Mouse (Mus musculus) lung, postnatal 25 days (tissue): ENCODE data around the gene Pja2.
"Not testable (repeated sequence)": the region's sequence is repeated elsewhere in the genome, so short reads cannot be mapped to it uniquely, and the experiment has no call there.

Experiments
- DNase-seq: peaks from one replicate; pipeline ENCODE4 v3.0.0; 2022; ENCODE audit warnings: low spot score

The Pja2 gene

DNA sequence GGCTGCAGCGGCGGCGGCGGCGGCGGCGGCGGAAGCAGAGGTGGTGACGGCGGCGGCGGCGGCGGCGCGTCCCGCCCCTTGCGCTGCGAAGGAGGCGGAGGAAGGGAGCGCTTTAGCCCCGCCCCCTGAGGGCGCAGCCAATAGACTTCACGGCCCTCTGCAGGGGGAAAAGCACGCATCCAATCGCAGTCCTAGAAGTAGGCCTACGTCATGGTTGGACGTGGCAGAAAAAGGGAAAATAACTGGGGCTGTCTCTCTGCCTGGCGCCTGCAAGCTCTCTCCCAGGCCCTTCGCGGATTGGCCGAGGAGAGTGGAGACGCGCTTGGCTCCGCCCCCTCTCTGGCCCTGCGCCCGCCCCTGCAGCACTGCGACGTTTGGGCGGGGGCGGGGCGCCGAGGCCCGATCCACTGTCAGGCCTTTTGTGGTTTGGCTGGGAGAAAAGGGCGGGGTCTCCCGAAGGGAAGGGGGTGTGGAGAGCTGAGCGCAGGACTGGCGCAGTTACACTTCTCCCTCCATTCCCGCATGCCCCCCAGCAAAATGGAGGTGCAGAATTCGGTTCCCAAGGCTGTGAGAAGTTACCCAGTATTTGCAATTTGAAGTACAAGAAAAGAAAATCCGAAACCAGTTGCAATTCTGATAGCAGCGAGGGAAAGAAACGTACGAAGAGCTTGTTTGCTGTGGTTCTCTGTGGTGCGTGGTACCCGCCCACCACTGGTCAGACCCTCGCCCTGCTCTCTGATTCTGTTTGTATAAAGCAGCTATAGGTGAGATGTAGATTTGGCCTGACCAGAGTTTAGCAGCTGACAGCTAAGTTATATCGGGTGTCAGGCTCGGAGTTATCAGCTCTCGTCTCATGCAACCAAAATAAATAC, at the start of gene Pja2:
TSS of gene Pja2 (minus strand) at position 19 of the 872 bp plus-strand sequence.
- peak; percentile 99 for DNase-seq

DNA sequence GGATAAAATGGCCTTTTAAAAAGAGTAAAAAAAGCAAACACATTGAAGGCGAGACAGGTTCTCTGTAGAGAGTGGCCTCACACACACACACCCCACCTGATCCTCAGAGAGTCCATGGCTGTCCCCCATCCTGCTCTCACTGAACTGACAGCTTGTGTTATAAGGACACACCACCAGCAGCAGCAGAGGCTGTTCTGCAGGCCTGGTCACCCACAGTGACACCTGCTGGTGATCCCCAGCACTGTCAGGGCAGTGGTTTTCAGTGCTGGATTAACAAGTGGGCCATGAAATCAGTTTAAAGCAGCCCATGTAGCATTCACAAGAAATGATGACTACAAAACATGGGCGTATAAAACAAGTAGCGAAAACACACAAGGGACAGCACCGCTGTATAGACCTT, 43.6 kb upstream of the Pja2 start:
- DNase-seq: peak; percentile 73

DNA sequence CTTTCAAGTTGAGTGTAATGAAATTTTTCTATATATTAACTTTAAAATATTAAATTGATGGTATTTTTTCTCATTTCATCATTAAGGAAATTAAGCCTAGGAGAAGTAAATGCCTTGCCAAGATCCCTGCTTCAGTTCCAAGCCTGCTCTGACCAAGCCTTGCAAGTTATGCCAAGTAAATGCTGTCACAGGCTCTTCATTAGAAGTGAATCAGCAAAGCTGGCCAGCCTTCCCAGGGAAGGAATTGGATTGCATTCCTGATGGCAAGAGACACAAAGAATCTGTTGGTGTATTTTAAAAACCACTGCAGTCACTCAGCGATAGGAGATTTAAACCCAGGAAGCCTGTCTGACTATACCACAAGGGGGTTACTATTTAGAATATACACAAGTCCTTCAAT, 32.0 kb upstream of the Pja2 start:
- peak; percentile 51 for DNase-seq

DNA sequence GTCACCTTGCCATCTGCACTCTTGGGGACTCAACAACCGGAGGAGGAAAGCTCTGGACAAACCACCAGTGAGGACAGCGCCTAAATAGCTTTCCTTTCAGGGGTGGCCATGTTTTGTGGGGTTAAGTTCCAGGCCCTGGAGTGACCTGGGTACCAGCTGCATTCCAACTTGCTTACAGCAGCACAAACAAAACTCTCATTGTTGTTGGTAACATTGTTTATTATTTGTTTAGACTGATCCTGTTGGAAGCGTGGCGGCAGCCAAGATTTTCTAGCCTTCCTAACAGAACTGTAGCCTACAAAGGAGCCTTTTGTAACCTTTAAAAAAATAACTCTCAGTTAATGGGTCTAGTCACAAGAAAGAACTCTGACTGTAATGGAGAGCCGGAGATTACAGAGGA, 30.9 kb upstream of the Pja2 start:
- DNase-seq: no peak

DNA sequence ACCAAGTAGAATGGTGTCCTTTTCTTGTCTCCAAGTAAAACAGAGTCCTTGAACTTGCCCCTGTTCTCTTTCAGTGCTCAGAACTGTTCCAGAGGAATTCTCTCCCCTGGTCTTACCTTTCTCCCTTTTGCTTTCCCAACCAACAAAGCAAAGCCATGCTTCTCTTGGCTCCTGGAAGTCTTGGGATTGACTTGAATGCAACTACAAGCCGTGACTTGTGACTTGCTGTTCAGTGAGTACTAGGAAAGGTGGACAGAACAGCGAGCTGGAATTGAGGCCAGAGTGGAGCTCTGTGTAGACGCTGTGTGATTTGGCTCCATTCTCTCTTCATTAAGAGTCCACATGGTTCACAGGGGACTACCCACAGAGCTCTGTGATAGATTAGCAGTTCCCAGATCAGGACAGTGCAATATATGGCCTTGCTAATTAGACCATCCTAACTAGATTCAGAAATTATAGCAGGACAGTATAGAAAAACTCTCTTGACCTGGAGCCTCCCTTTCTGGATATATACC, 30.3 kb upstream of the Pja2 start:
- no peak for DNase-seq

DNA sequence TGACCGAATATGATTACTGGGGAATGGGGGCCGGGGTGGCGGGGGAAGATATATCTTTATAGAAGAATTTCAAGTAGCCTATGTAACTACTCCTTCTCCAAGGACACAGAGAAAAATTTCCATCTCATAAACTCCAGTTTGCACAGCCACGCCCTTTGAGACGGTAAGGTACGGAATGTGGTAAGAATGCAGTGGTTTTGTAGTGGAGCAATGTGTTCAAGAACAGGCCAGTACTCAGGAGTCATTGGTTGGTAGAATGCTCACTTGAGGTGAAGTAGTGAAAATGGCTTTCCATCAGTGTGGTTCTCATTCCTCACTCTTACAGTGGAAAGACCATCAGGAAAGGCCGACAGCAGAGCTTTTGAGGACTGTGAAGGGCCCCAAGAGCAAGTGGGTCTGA, 22.2 kb upstream of the Pja2 start:
- DNase-seq: no peak

DNA sequence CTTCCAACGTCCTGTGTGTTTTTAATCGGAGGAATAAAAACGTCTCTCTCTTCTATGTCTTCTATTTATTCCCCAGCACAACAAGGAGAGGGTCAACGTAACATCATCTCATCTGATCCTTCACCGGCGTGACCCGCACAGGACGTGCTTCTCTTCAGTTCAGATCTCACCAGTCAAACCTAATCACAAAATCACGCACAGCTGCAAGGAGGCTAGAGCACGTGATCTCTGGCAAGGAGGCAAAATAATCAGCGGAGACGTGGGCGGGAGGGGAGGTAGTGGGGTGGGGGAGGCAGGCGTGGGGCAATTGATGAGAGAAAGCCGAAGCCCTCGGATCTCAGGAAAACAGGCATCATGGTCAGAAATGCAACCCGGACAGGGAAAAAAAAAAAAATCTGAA, 14.4 kb upstream of the Pja2 start:
- DNase-seq: no peak

DNA sequence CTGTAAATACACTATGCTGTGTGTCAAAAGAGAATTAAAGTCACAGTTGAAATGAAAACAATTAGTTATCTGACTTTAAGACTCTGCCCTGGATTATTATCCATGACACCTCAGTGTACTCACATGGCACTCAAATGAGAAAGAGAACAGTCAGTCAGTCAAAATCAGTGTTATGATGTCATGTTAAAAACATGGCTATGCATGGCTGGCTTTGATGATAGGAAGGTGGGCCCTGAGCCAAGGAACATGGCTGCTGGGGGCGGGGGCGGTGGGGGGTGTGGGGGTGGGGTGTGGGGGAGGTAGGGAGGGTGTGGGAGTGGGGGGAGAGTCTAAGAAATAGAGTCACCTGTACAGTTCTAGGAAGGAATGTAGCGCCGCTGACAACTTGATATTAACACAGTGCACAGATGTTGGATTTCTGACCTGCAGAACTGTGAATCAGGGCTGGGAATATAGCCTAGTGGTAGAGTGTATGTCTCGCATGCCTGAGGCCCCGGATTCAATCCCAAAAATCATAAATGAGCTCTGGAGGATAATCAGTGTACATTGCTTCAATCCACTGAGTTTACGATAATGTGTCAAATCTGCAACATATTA, 13.0 kb upstream of the Pja2 start:
- DNase-seq: no peak

DNA sequence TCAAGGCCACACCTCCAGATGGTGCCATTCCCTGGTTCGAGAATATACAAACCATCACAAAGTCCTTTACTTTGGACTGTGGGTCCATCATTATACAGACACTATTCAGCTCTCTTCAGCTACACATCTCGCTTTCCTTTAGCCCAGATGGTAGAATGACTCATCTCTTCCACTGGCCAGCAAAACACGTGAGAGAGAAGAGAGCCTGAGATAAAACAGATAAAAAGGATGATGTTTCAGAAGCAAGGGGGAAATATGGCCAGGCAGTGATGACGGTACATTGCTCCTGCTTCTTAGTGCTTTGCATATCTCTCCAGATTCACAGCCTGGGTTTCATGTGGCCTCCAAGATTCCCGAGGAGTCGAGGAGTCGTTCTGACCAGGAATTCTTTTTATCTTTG, 10.0 kb upstream of the Pja2 start:
- no peak for DNase-seq

DNA sequence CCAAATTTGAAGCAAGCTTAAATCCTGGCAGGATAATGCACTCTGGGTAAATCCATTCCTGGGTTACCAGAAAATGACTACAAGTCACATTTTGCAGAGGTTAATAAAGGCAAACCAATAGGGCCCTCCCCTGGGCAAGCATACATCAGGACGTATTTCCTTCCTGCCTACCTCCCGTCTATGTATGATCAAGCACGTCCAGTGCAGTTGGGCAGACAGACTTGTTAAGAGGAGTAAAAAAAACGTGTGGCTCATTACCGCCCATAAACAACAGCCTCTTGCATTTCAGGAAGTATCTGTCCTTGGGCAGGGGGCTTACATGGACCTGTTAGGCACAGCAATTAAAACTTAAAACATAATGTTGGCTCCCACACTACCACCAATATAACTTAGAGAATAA, 8.0 kb upstream of the Pja2 start:
- DNase-seq: no peak

DNA sequence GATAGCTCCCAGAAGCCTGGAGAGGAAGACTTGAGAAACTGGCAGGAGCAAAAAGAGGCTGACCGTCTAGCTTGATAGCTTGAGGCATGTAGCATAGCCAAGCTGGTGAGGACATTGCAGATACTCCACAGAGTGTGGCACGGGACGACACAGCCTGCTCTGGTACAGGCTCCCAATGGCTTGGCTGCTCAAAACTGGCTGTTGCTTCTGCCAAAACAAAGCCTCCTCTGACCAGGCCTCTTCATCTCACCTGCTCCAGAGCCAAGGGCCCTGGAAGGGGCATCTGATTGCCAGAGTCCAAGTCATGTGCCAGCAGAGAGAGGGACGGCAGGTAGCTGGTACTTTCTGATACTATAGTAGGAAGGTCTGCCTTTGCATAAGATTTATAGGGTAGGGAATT, 5.5 kb upstream of the Pja2 start:
- DNase-seq: no peak

DNA sequence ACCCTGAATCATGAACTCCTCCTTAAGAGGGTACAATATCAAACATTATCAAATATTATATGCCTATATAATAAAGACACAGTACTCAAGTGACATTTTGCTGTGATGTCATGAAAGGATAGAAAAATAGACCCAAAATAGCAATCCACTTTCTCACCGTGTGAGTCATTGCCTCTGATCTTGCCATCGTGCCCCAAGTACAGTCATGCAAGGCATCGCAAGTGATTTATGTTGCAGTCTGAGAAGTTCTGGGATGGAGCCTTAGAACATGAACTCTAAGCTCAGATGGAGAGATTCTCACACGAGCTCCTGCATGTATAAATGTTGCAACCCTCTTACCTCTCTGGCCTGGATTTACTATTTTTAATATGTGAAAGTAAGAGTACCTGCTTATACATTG, 2.2 kb upstream of the Pja2 start:
- DNase-seq: no peak

DNA sequence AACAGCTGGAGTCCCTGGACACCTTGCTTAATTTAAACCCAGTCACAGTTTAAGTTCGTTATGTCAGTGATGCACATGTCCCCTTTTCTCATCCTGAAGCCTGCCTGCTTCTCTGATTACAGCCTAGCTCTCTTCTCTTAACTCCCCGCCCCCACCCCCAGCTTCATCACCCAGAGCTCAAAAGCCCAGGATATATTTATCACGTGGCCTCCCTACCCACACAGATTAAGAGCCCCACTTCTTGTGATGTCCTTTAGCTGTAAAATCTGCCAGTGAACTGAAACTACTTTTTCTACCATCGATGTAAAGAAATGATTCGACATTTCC, 1.0 kb upstream of the Pja2 start:
- no peak for DNase-seq

DNA sequence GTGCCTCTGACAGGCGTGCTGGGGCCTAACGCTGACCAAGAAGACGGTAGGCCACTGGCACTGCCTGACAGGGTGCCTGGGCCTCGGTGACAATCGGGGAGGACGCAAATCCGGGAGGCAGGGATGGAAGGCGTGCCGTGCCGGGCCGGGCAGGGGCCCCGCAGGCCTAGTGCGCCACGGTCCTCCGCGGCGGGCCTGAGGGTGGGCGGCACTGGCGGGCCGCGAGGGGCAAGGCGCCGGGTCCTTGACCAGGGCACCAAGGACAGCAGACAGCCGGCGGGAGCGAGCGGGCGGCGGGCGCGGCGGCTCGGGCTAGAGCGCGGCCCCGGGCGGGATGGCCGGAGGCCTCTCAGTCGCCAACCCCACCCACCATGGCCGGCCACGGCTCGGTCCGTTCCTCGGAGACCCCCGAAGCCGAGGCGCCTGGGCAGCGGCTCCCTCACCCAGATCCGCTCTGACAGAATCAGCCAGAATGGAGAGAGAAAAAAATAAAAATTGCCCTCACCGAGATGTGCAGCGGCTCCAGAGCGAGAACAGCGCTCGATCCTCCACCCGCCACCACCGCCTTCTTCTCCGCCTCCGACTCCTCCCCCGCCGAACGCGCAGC, 322 bp downstream of the Pja2 start:
- peak; percentile 47 for DNase-seq

DNA sequence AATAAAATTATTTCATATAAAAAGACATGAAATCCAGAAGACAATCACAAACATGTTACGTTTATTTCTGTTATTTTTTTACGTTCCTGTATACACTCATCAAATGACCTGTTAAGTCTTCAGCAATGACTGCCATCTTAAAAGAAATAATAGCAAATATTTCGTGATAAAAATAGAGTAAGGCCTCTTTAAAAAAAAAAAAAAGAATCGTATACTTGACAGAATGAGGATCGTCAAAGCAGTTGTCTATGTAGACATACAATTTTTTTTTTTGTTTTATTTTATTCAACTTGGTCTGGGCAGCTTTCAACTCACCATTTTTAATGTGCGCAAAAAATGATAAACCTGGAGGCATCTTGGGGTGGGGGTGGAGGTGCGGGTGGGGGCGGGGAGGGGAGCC, 831 bp downstream of the Pja2 start:
- no peak for DNase-seq

DNA sequence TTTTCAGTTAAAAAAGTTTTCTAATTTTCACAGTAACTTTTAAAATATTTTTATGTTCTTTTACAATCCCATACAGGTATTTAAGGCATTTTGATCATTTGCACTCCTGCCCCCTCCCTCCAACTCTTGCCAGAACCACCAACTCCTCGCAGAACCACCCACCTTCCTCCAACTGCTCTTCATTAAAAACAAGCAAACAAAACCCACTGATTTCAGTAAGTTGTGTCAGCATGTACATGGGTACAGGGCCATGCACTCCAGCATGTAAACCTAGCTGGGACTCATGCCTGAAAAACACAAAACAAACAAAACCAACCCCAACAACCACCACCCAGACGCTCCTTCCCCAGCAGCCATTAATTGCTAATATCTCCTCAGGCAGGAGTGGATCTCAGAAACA, 7.2 kb downstream of the Pja2 start:
- DNase-seq: no peak

DNA sequence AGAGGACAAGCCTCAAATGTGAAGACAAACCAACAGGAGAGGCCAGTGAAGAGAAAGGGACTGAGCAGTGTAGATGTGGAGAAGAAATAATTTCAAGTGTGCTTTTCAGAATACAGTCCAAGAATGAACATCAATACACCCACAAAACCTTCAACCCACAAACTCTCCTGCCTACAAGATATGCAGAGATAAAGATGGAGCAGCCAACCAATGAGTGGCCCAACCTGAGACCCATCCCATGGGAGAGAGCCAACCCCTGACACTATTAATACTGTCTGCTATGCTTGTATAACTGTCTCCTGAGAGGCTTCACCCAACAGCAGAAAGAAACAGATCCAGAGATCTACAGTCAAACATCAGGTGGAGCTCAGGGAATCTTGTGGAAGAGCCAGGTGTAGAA, 16.3 kb downstream of the Pja2 start:
- DNase-seq: no peak

DNA sequence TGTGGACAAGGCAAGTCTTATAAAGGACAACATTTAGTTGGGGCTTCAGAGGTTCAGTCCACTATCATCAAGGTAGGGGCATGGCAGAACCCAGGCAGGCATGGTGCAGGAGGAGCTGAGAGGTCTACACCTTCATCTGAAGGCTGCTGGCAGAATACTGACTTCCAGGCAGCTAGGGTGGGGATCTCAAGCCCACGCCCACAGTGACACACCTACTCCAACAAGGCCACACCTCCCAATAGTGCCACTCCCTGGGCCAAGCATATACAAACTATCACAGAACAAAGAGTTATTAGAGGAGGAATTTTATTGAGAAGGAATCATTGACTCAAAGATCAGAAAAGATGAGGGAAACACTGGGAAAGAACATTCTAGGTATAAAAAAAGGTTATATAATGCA, 17.2 kb downstream of the Pja2 start:
- not testable (repeated sequence) for DNase-seq

DNA sequence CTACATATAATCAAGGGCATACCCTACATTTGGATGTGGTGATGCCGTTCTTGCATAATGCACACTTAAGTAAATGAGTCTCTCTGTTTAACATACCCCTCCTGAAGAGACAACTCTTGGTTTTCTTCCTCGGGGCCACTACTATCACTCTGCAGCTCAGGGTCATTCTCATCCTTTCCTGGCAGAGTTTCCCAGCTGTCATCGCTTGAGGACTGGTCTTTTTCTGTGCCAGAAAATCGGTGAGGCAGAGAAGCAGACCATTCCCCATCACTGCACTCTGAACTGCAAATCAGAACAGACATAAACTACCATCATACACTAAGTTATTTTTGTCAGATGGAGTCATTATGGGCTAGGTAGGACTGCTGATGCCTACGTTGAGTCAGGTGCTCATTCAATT, 34.1 kb downstream of the Pja2 start:
- no peak for DNase-seq

DNA sequence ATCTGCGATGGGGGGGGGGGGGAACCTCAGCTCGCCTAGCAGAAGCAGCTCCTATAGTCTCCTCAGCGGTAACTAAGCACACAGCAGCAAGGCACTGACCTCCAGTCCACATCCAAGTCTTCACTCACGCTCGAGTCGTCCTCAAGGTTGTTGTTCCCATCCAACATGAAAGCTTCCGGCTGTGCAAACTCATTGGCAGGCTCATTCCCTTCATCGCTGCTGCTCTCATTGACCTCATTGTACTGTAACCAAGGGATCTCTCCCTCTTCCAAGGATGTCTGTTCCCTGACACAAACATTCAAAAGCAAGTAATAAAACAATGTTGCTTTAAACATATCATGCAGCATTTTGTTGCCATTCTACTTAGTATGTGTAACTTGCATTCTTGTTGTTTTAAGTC, 39.0 kb downstream of the Pja2 start:
- DNase-seq: no peak

DNA sequence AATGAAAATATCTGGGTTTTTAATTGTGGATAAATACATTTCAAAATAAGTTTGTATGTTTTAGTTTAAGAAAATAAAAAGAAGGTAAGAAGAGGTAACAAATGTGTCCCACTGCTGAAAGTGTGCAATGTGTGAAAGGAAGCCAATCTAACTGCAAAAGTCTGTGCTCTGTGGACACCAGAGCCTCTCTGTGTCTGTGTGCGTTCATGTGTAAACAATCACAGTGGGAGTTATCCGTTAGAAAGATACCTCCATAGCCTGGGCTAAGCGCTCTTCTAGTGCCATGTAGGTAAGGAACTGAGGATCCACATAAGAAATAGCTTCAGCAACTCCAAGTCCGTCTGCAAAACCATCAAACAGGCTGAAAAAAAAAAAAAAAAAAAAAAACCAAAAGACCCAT, 42.0 kb downstream of the Pja2 start:
- no peak for DNase-seq

DNA sequence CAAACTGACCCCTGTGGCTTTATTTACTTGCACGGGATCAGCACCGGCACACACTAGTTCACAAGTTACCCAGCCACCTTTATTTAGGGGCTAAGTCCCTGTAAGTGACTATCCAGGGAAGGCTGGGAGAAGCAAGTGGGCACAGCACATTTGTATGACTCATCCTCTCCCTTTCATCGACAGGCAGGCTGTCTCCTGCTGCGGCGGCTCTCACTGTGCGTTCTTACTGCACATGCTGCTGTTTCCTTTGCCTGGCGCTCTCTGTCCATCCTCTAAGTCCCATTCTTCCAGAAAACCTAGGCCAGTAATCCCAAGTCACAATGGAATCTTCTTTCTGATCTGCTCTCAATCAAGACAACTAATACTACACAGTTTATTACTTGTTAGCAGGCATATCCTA, 43.7 kb downstream of the Pja2 start:
- DNase-seq: no peak

DNA sequence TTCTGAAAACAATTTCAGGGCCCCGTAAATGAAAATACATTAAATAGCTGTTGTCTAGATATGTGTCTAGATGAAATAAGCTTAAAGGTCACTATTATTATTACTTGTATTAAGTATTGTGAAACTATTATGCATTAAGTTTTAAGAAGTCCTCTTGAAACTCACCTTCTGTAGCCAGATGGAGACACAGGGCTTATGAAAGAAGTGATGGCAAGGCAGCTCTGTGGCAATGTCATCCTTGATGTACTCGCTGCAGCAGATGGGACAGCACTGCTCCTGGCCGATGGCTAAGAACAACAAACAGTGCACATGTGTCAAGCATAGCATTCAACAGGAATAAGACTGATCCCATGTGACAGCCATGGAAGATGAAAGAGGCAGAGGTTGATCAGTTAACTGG, 44.9 kb downstream of the Pja2 start:
- DNase-seq: no peak
